Mouse (Mus musculus): Measurements from ENCODE around the gene Nap1l1. TPM values are rescaled to one million over a fixed set of nuclear protein-coding genes. Genes with fewer than 3 reads are reported as not detected.
"Not testable (repeated sequence)": the region's sequence is repeated elsewhere in the genome, so short reads cannot be mapped to it uniquely, and the experiment has no call there.

Gene Nap1l1
- total RNA-seq, 2 experiments from 2014 or later, result 130 to 141 TPM

- DNase-seq, result no peak
Measured at GRCm38 (mm10) chr10:111479599-111479998, 6.6 kb downstream of the Nap1l1 start.

- no peak for DNase-seq
Measured at GRCm38 (mm10) chr10:111482654-111483053, 9.6 kb downstream of the Nap1l1 start.

- DNase-seq, result no peak
Measured at GRCm38 (mm10) chr10:111484079-111484478, 11.1 kb downstream of the Nap1l1 start.

GRCm38 (mm10) chr10:111488793-111489192, 15.8 kb downstream of the Nap1l1 start:
- no peak for DNase-seq

GRCm38 (mm10) chr10:111490079-111490478, 17.1 kb downstream of the Nap1l1 start:
- DNase-seq, result not testable (repeated sequence)

- DNase-seq, result peak; percentile 27
Measured at GRCm38 (mm10) chr10:111495888-111496287, 22.9 kb downstream of the Nap1l1 start.

- no peak for DNase-seq
Measured at GRCm38 (mm10) chr10:111499892-111500291, 26.9 kb downstream of the Nap1l1 start.

GRCm38 (mm10) chr10:111503071-111503470, 30.0 kb downstream of the Nap1l1 start:
- peak; percentile 89 for DNase-seq

GRCm38 (mm10) chr10:111503716-111504115, 30.7 kb downstream of the Nap1l1 start:
- DNase-seq, result peak; percentile 41

GRCm38 (mm10) chr10:111504606-111505005, 31.6 kb downstream of the Nap1l1 start:
- DNase-seq, result no peak

- peak; percentile 41 for DNase-seq
Measured at GRCm38 (mm10) chr10:111505406-111505805, 32.4 kb downstream of the Nap1l1 start.

GRCm38 (mm10) chr10:111506101-111506925, 33.3 kb downstream of the Nap1l1 start, which contains the start of gene Phlda1:
TSS of gene Phlda1 (plus strand) at chr10:111506286.
- DNase-seq, result peak; percentile 98

- DNase-seq, result no peak
Measured at GRCm38 (mm10) chr10:111506926-111507459, 34.0 kb downstream of the Nap1l1 start.

GRCm38 (mm10) chr10:111507460-111508211, 34.6 kb downstream of the Nap1l1 start:
- DNase-seq, result peak; percentile 68

GRCm38 (mm10) chr10:111508324-111509080, 35.5 kb downstream of the Nap1l1 start:
- DNase-seq, result no peak

GRCm38 (mm10) chr10:111509103-111509784, 36.2 kb downstream of the Nap1l1 start:
- DNase-seq, result no peak

GRCm38 (mm10) chr10:111509981-111510380, 37.0 kb downstream of the Nap1l1 start:
- no peak for DNase-seq

GRCm38 (mm10) chr10:111510798-111511197, 37.8 kb downstream of the Nap1l1 start:
- DNase-seq, result peak; percentile 62

GRCm38 (mm10) chr10:111512036-111512568, 39.1 kb downstream of the Nap1l1 start:
- peak; percentile 67 for DNase-seq

- DNase-seq, result no peak
Measured at GRCm38 (mm10) chr10:111514282-111514885, 41.4 kb downstream of the Nap1l1 start.

All from adrenal gland, postnatal 10 days (tissue).